Mouse (Mus musculus): ENCODE measurements at regions not wholly inside any gene's neighbourhood (a gene's known extent, or its start where the extent isn't known, plus 50 kb on each side); places are given as distances from the start of the nearest gene placed in this dataset.

- Histone ChIP-seq H3K9me3 (ENCODE audit: control insufficient read depth, low read length) (no peaks in the 10 kb centered on the region), H3K4me1 (replicated peaks; ENCODE audit: control insufficient read depth, insufficient read depth, low read length) (no peaks in the 10 kb centered on the region), H3K27ac (ENCODE audit: low read depth, low read length) (no peak overlapping the region), H3K27me3 (replicated peaks; ENCODE audit: control insufficient read depth, insufficient read depth, low read length) (no peaks in the 10 kb centered on the region), H3K4me2 (no peak overlapping the region), H3K4me3 (ENCODE audit: low read depth, low read length) (no peak overlapping the region), H3K9ac (ENCODE audit: low read depth, low read length) (no peak overlapping the region), H3K36me3 (ENCODE audit: control insufficient read depth, insufficient read depth, low read length) (no peaks in the 10 kb centered on the region)
- ATAC-seq (replicated peaks; ENCODE audit: low FRiP score) (no peak), DNase-seq (ENCODE audit: low spot score) (no peak)
- 71% methylated on average over 18 of the region's 18 CpGs for WGBS
Observed at GRCm38 (mm10) chr1:42539066-42539539, 156.5 kb upstream of the Pou3f3 start.

GRCm38 (mm10) chr1:42539541-42540520, 155.7 kb upstream of the Pou3f3 start:
- Histone ChIP-seq H3K4me2 (no peak overlapping the region), H3K27ac (ENCODE audit: low read depth, low read length) (no peak overlapping the region), H3K36me3 (ENCODE audit: control insufficient read depth, insufficient read depth, low read length) (no peaks in the 10 kb centered on the region), H3K4me3 (ENCODE audit: low read depth, low read length) (no peak overlapping the region), H3K4me1 (replicated peaks; ENCODE audit: control insufficient read depth, insufficient read depth, low read length) (no peaks in the 10 kb centered on the region), H3K27me3 (replicated peaks; ENCODE audit: control insufficient read depth, insufficient read depth, low read length) (no peaks in the 10 kb centered on the region), H3K9me3 (ENCODE audit: control insufficient read depth, low read length) (no peaks in the 10 kb centered on the region), H3K9ac (ENCODE audit: low read depth, low read length) (no peak overlapping the region)
- DNase-seq (ENCODE audit: low spot score) (no peak), ATAC-seq (replicated peaks; ENCODE audit: low FRiP score) (no peak)
- WGBS, result 76% methylated on average over 26 of the region's 26 CpGs

DNA sequence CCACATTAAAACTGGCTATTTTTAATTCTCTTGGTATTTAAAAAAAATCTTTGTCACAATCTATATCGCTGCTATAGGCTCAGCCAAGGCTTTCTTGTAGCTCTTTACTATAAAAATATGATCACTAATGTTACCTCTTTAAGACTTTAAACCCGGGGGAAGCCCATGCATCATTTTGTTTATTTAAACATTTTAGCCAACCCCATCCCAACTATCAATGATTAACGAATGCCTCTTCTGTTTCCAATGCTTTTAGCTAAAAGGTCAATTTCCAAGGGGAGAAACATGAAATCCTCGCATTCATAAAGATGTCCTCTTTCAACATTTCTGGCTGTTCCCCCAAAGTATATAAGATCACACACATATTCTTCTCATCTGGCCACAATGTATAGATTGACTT, 153.6 kb upstream of the Pou3f3 start:
- Histone ChIP-seq H3K9me3 (ENCODE audit: control insufficient read depth, low read length) (no peaks in the 10 kb centered on the region), H3K4me3 (ENCODE audit: low read depth, low read length) (no peak overlapping the region), H3K36me3 (ENCODE audit: control insufficient read depth, insufficient read depth, low read length) (no peaks in the 10 kb centered on the region), H3K9ac (ENCODE audit: low read depth, low read length) (no peak overlapping the region), H3K4me2 (no peak overlapping the region), H3K4me1 (replicated peaks; ENCODE audit: control insufficient read depth, insufficient read depth, low read length) (no peaks in the 10 kb centered on the region), H3K27me3 (replicated peaks; ENCODE audit: control insufficient read depth, insufficient read depth, low read length) (no peaks in the 10 kb centered on the region), H3K27ac (ENCODE audit: low read depth, low read length) (no peak overlapping the region)
- ATAC-seq (replicated peaks; ENCODE audit: low FRiP score) (no peak), DNase-seq (ENCODE audit: low spot score) (no peak)
- WGBS, result 62% methylated on average over 4 of the region's 4 CpGs

- DNase-seq (ENCODE audit: low spot score) (no peak), ATAC-seq (replicated peaks; ENCODE audit: low FRiP score) (no peak)
- no peak overlapping the region for H3K27ac ChIP-seq (ENCODE audit: low read depth, low read length)
- no peak overlapping the region for H3K4me2 ChIP-seq
- H3K4me3 ChIP-seq (ENCODE audit: low read depth, low read length), result no peak overlapping the region
- no peaks in the 10 kb centered on the region for H3K4me1 ChIP-seq (replicated peaks; ENCODE audit: control insufficient read depth, insufficient read depth, low read length)
- 37% methylated on average over 15 of the region's 15 CpGs for WGBS
- no peaks in the 10 kb centered on the region for H3K36me3 ChIP-seq (ENCODE audit: control insufficient read depth, insufficient read depth, low read length)
- H3K9me3 ChIP-seq (ENCODE audit: control insufficient read depth, low read length), result no peaks in the 10 kb centered on the region
- no peaks in the 10 kb centered on the region for H3K27me3 ChIP-seq (replicated peaks; ENCODE audit: control insufficient read depth, insufficient read depth, low read length)
- H3K9ac ChIP-seq (ENCODE audit: low read depth, low read length), result no peak overlapping the region
Observed at GRCm38 (mm10) chr1:42542846-42543549, 152.6 kb upstream of the Pou3f3 start.

DNA sequence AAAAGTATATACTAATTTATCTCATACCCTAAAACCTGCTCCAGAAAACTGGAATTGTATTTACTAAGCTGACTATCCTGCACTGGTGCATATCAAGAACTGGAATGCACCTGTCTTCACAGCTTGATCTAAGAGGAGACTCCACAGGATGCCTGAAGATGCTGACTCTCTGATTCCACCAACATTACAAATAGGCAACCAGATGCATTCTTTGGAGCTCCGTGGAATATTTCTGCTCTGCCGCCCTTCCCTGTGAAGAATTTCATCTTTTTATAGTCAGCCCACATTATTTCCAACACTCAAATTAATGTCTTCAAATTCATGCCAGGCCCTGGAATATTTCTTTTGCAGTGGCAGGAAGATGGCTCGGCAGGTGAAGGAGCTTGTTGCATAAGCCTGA, 148.7 kb upstream of the Pou3f3 start:
- DNase-seq (ENCODE audit: low spot score) (no peak), ATAC-seq (replicated peaks; ENCODE audit: low FRiP score) (no peak)
- Histone ChIP-seq H3K36me3 (ENCODE audit: control insufficient read depth, insufficient read depth, low read length) (no peaks in the 10 kb centered on the region), H3K27me3 (replicated peaks; ENCODE audit: control insufficient read depth, insufficient read depth, low read length) (no peaks in the 10 kb centered on the region), H3K4me3 (ENCODE audit: low read depth, low read length) (no peak overlapping the region), H3K9me3 (ENCODE audit: control insufficient read depth, low read length) (no peaks in the 10 kb centered on the region), H3K4me1 (replicated peaks; ENCODE audit: control insufficient read depth, insufficient read depth, low read length) (no peaks in the 10 kb centered on the region), H3K4me2 (no peak overlapping the region), H3K27ac (ENCODE audit: low read depth, low read length) (no peak overlapping the region), H3K9ac (ENCODE audit: low read depth, low read length) (no peak overlapping the region)
- WGBS, result 86% methylated on average over 3 of the region's 3 CpGs

- H3K27ac ChIP-seq (ENCODE audit: low read depth, low read length), result no peak overlapping the region
- H3K36me3 ChIP-seq (ENCODE audit: control insufficient read depth, insufficient read depth, low read length), result no peaks in the 10 kb centered on the region
- no peak overlapping the region for H3K4me3 ChIP-seq (ENCODE audit: low read depth, low read length)
- no peaks in the 10 kb centered on the region for H3K4me1 ChIP-seq (replicated peaks; ENCODE audit: control insufficient read depth, insufficient read depth, low read length)
- H3K4me2 ChIP-seq, result no peak overlapping the region
- no peak for DNase-seq (ENCODE audit: low spot score)
- H3K9me3 ChIP-seq (ENCODE audit: control insufficient read depth, low read length), result no peaks in the 10 kb centered on the region
- H3K27me3 ChIP-seq (replicated peaks; ENCODE audit: control insufficient read depth, insufficient read depth, low read length), result no peaks in the 10 kb centered on the region
- WGBS, result 59% methylated on average over 2 of the region's 2 CpGs
- no peak for ATAC-seq (replicated peaks; ENCODE audit: low FRiP score)
- no peak overlapping the region for H3K9ac ChIP-seq (ENCODE audit: low read depth, low read length)
Observed at GRCm38 (mm10) chr1:42557301-42557700, 138.3 kb upstream of the Pou3f3 start.

GRCm38 (mm10) chr1:42567640-42568039, 127.9 kb upstream of the Pou3f3 start:
- no peak for ATAC-seq (replicated peaks; ENCODE audit: low FRiP score)
- no peak for DNase-seq (ENCODE audit: low spot score)
- 78% methylated on average over 6 of the region's 6 CpGs for WGBS

GRCm38 (mm10) chr1:42585191-42585590, 110.4 kb upstream of the Pou3f3 start:
- Histone ChIP-seq H3K27me3 (replicated peaks; ENCODE audit: control insufficient read depth, insufficient read depth, low read length) (no peaks in the 10 kb centered on the region), H3K4me2 (no peak overlapping the region), H3K4me3 (ENCODE audit: low read depth, low read length) (no peak overlapping the region), H3K9ac (ENCODE audit: low read depth, low read length) (no peak overlapping the region), H3K27ac (ENCODE audit: low read depth, low read length) (no peak overlapping the region), H3K36me3 (ENCODE audit: control insufficient read depth, insufficient read depth, low read length) (no peaks in the 10 kb centered on the region), H3K9me3 (ENCODE audit: control insufficient read depth, low read length) (no peaks in the 10 kb centered on the region), H3K4me1 (replicated peaks; ENCODE audit: control insufficient read depth, insufficient read depth, low read length) (no peaks in the 10 kb centered on the region)
- ATAC-seq (replicated peaks; ENCODE audit: low FRiP score) (no peak), DNase-seq (ENCODE audit: low spot score) (no peak)
- 83% methylated on average over 3 of the region's 3 CpGs for WGBS

More at GRCm38 (mm10) chr1:42567640-42568039, 127.9 kb upstream of the Pou3f3 start:
- Histone ChIP-seq H3K4me2 (no peak overlapping the region), H3K27me3 (replicated peaks; ENCODE audit: control insufficient read depth, insufficient read depth, low read length) (no peaks in the 10 kb centered on the region), H3K9me3 (ENCODE audit: control insufficient read depth, low read length) (no peaks in the 10 kb centered on the region), H3K4me1 (replicated peaks; ENCODE audit: control insufficient read depth, insufficient read depth, low read length) (no peaks in the 10 kb centered on the region), H3K4me3 (ENCODE audit: low read depth, low read length) (no peak overlapping the region), H3K27ac (ENCODE audit: low read depth, low read length) (no peak overlapping the region), H3K9ac (ENCODE audit: low read depth, low read length) (no peak overlapping the region), H3K36me3 (ENCODE audit: control insufficient read depth, insufficient read depth, low read length) (no peaks in the 10 kb centered on the region)

All from liver, embryonic 11.5 days (tissue).